Mouse (Mus musculus) brown adipose tissue, adult 24 weeks (tissue): ENCODE results near the gene Bcl6b. TPM values are rescaled to one million over a fixed set of nuclear protein-coding genes. Genes with fewer than 3 reads are reported as not detected.

Experiments used
- H3K27ac ChIP-seq: fragments of 200-500 bp; replicated peaks from 2 replicates; pipeline ENCODE4 v1.5.1; 2012; ENCODE audit warnings: low read depth, mild to moderate bottlenecking, low read length
- H3K4me1 ChIP-seq: fragments of 200-500 bp; 2 replicates; pipeline ENCODE4 v1.6.1; 2012; ENCODE audit warnings: low read length, mixed read lengths; ENCODE audit not compliant: control insufficient read depth, insufficient read depth, insufficient read length
- H3K4me3 ChIP-seq: fragments of 200-500 bp; 2 replicates; pipeline ENCODE4 v1.5.1; 2012; ENCODE audit warnings: low read depth, mild to moderate bottlenecking, low read length, moderate library complexity; ENCODE audit not compliant: insufficient read depth
- polyA plus RNA-seq: library from polyadenylated mRNA; stranded (reverse); fragments of >200 nt; gene quantifications from 2 replicates; pipeline ENCODE4 v1.2.4, GENCODE M21; 2012; ENCODE audit not compliant: missing spikeins, insufficient read depth, insufficient read length

The Bcl6b gene
- polyA plus RNA-seq, 1 experiment, result 7.0 TPM

DNA sequence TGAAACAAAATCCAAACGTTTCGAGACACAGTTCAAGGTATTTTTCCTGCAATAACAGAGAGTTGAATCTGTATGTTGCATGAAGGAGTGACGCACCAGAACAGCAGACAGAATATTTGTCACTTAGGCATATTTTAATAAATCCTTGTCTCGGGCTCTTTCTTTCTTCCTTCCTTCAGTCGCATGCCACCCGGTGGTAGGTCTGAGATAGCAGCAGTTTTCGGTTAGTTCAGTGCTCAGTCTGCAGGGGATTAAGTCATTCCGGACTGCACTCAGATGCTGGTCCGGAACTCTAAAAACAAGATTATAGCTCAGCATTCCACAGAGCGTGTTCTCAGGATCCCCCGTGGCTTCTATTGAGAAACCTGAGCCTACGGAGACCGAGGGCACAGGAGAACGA is 50.2 kb downstream of the Bcl6b start:
- Histone ChIP-seq H3K4me3 (no peak overlapping the region), H3K4me1 (no peaks in the 10 kb centered on the region), H3K27ac (no peak overlapping the region)

- no peak overlapping the region for H3K27ac ChIP-seq
Observed at GRCm38 (mm10) chr11:70178756-70179155, 50.8 kb downstream of the Bcl6b start.

DNA sequence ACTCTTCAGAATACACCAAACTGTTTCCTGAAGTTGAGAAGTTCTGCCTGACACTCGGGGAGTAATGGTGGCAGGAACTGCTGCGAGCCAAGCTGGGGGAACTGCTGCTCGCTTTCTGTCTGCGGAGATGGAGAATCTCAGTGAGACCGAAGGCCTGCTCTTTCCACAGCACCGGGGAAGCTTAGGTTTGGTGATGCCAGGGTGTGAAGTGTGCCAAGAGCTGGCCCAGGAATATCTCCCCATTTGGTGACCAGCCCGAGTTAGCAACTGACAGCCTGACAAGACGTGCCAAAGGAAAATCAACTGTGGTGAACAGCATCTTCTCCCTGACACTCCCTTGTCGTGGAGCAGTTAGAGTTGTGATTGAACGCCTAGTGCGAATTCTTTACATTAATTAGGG is 51.3 kb downstream of the Bcl6b start:
- H3K4me3 ChIP-seq, result no peak overlapping the region
- H3K27ac ChIP-seq, result no peak overlapping the region
- no peaks in the 10 kb centered on the region for H3K4me1 ChIP-seq

More at GRCm38 (mm10) chr11:70178756-70179155, 50.8 kb downstream of the Bcl6b start:
- Histone ChIP-seq H3K4me1 (no peaks in the 10 kb centered on the region), H3K4me3 (no peak overlapping the region)

- Histone ChIP-seq H3K4me1 (no peaks in the 10 kb centered on the region), H3K27ac (no peak overlapping the region), H3K4me3 (no peak overlapping the region)
Observed at GRCm38 (mm10) chr11:70177647-70178046, 52.0 kb downstream of the Bcl6b start.

- Histone ChIP-seq H3K4me3 (no peak overlapping the region), H3K4me1 (no peaks in the 10 kb centered on the region), H3K27ac (no peak overlapping the region)
Observed at GRCm38 (mm10) chr11:70174491-70174890, 55.1 kb downstream of the Bcl6b start.

Other genes with a start within 250 kb of the Bcl6b start
- 82.4 and 122 TPM in 2 replicates for gene Ctdnep1, start 248.6 kb downstream of the Bcl6b start, polyA plus RNA-seq
- gene Elp5, start 247.3 kb downstream of the Bcl6b start, polyA plus RNA-seq, result 66.7 and 78.0 TPM in 2 replicates
- 576 and 663 TPM in 2 replicates for gene Gabarap, start 238.7 kb downstream of the Bcl6b start, polyA plus RNA-seq
- gene Phf23, start 234.0 kb downstream of the Bcl6b start, polyA plus RNA-seq, result 24.2 and 26.4 TPM in 2 replicates
- gene Dvl2, start 229.2 kb downstream of the Bcl6b start, polyA plus RNA-seq, result 2.6 and 4.9 TPM in 2 replicates
- 1,981 and 2,287 TPM in 2 replicates for gene Acadvl, start 214.4 kb downstream of the Bcl6b start, polyA plus RNA-seq
- 2.4 and 2.7 TPM in 2 replicates for gene Dlg4, start 212.9 kb downstream of the Bcl6b start, polyA plus RNA-seq
- gene Asgr1, start 175.7 kb downstream of the Bcl6b start, polyA plus RNA-seq, result 0.87 TPM in 1 of 2 replicates, not detected in the other
- gene Asgr2, start 137.2 kb downstream of the Bcl6b start, polyA plus RNA-seq, result not detected in 2 replicates
- gene Mgl2, start 99.5 kb downstream of the Bcl6b start, polyA plus RNA-seq, result 13.1 and 16.8 TPM in 2 replicates
- 8.7 and 15.9 TPM in 2 replicates for gene Clec10a, start 73.6 kb downstream of the Bcl6b start, polyA plus RNA-seq
- not detected in 2 replicates for gene Slc16a11, start 17.0 kb downstream of the Bcl6b start, polyA plus RNA-seq
- gene Slc16a13, start 8.7 kb downstream of the Bcl6b start, polyA plus RNA-seq, result 0.67 and 2.2 TPM in 2 replicates
- gene 0610010K14Rik, start 8.1 kb upstream of the Bcl6b start, polyA plus RNA-seq, result 28.7 and 40.6 TPM in 2 replicates
- gene Gm21988, start 10.0 kb upstream of the Bcl6b start, polyA plus RNA-seq, result 4.0 and 4.8 TPM in 2 replicates
- gene Rnasek, start 10.0 kb upstream of the Bcl6b start, polyA plus RNA-seq, result 214 and 232 TPM in 2 replicates
- 0.44 and 1.5 TPM in 2 replicates for gene Alox12, start 25.6 kb upstream of the Bcl6b start, polyA plus RNA-seq
- not detected in 2 replicates for gene Alox12e, start 92.8 kb upstream of the Bcl6b start, polyA plus RNA-seq
- 0.46 and 0.55 TPM in 2 replicates for gene Alox15, start 122.2 kb upstream of the Bcl6b start, polyA plus RNA-seq
- gene Pelp1, start 180.2 kb upstream of the Bcl6b start, polyA plus RNA-seq, result 4.6 and 5.4 TPM in 2 replicates
- gene Arrb2, start 202.8 kb upstream of the Bcl6b start, polyA plus RNA-seq, result 8.2 and 13.4 TPM in 2 replicates
- gene Med11, start 222.1 kb upstream of the Bcl6b start, polyA plus RNA-seq, result 15.0 and 16.7 TPM in 2 replicates
- 0.42 TPM in 1 of 2 replicates, not detected in the other for gene Zmynd15, start 229.6 kb upstream of the Bcl6b start, polyA plus RNA-seq
- 5.0 TPM in 2 replicates for gene Cxcl16, start 230.2 kb upstream of the Bcl6b start, polyA plus RNA-seq